Mouse (Mus musculus) heart, embryonic 11.5 days (tissue): ENCODE measurements around the gene Vmn2r26. TPM values are rescaled to one million over a fixed set of nuclear protein-coding genes. Genes with fewer than 3 reads are reported as not detected.
"Not testable (repeated sequence)": the region's sequence is repeated elsewhere in the genome, so short reads cannot be mapped to it uniquely, and the experiment has no call there.

Experiments
- ATAC-seq: fragments of 200-750 bp; cut with Nextera tagmentation; replicated peaks from 2 replicates; pipeline ENCODE4 v1.8.0; 2017; ENCODE audit warnings: moderate library complexity; ENCODE audit not compliant: insufficient number of reproducible peaks, low FRiP score, low TSS enrichment
- H3K27ac ChIP-seq: fragments of 300-500 bp; sonication (generic); 2 replicates; pipeline ENCODE4 v1.5.1; 2014; ENCODE audit warnings: mild to moderate bottlenecking, low read depth, low read length
- H3K27me3 ChIP-seq: fragments of 300-500 bp; sonication (generic); 2 replicates; pipeline ENCODE4 v1.6.1; 2014; ENCODE audit warnings: mild to moderate bottlenecking, low read length, mixed read lengths; ENCODE audit not compliant: control insufficient read depth, insufficient read depth
- H3K36me3 ChIP-seq: fragments of 300-500 bp; sonication (generic); 2 replicates; pipeline ENCODE4 v1.6.1; 2014; ENCODE audit warnings: mild to moderate bottlenecking, low read length, moderate library complexity, mixed read lengths; ENCODE audit not compliant: control insufficient read depth, insufficient read depth
- H3K4me1 ChIP-seq: fragments of 300-500 bp; sonication (generic); 2 replicates; pipeline ENCODE4 v1.6.1; 2014; ENCODE audit warnings: low read length; ENCODE audit not compliant: control insufficient read depth, insufficient read depth
- H3K4me2 ChIP-seq: fragments of 300-500 bp; sonication (generic); 2 replicates; pipeline ENCODE4 v1.6.1; 2014; ENCODE audit warnings: mild to moderate bottlenecking, moderate library complexity
- H3K4me3 ChIP-seq: fragments of 300-500 bp; sonication (generic); 2 replicates; pipeline ENCODE4 v1.5.1; 2014; ENCODE audit warnings: low read depth, low read length
- H3K9ac ChIP-seq: fragments of 300-500 bp; sonication (generic); 2 replicates; pipeline ENCODE4 v1.6.1; 2014; ENCODE audit warnings: mild to moderate bottlenecking, low read depth, low read length, moderate library complexity
- H3K9me3 ChIP-seq: fragments of 300-500 bp; sonication (generic); replicated peaks from 2 replicates; pipeline ENCODE4 v1.6.1; 2016; ENCODE audit warnings: low read length; ENCODE audit not compliant: control insufficient read depth
- WGBS: fragments of 180-500 bp; shearing (Covaris S2); extraction: QIAGEN DNeasy Blood & Tissue Kit; methylation state at CpG from one replicate; pipeline ENCODE4 v1.1.7; 2014; ENCODE audit not compliant: insufficient replicate concordance; 5-methylcytosine and 5-hydroxymethylcytosine counted together
- polyA plus RNA-seq: library from polyadenylated mRNA; unstranded; fragments of >200 nt; fragmentation: Nextera tagmentation; extraction: Ambion mirVana; gene quantifications from 2 replicates; pipeline ENCODE4 v1.2.1, GENCODE M21; 2014

Vmn2r26 gene
- not detected in 2 replicates for polyA plus RNA-seq

DNA sequence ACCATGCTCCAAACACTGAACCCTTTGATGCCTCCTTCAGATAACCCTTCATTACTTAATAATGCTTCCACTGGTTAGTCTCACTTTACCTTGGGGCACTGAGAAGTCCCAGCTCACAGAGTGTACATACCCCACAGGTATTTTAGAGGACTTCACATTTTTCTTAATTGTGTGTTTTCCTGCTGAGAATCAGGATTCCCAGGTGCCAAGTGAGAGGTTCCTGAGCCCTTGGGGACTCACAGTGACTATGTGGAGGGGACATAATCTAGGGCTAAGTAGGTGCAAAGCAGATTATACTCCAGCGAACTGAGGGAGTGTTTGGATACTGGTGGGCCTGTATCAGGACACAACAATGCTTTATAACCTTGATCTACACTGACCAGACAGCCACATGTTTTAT, at the start of gene Vmn2r26:
Gene Vmn2r26, plus strand, starts transcription at position 301 of the 400 bp plus-strand sequence.
- H3K4me1 ChIP-seq, H3K27ac ChIP-seq, H3K4me2 ChIP-seq, H3K9me3 ChIP-seq, H3K27me3 ChIP-seq, H3K36me3 ChIP-seq, H3K9ac ChIP-seq, H3K4me3 ChIP-seq, ATAC-seq: not testable (repeated sequence)
- WGBS, result 29% methylated on average over 1 of the region's 1 CpGs

GRCm38 (mm10) chr6:124020841-124021240, 3.5 kb upstream of the Vmn2r26 start:
- Histone ChIP-seq H3K27me3 (no peaks in the 10 kb centered on the region), H3K36me3 (no peaks in the 10 kb centered on the region), H3K9me3 (no peaks in the 10 kb centered on the region), H3K4me2 (no peak overlapping the region), H3K9ac (no peak overlapping the region), H3K4me3 (no peak overlapping the region), H3K4me1 (no peaks in the 10 kb centered on the region), H3K27ac (no peak overlapping the region)
- no peak for ATAC-seq
- 44% methylated on average over 1 of the region's 1 CpGs for WGBS

DNA sequence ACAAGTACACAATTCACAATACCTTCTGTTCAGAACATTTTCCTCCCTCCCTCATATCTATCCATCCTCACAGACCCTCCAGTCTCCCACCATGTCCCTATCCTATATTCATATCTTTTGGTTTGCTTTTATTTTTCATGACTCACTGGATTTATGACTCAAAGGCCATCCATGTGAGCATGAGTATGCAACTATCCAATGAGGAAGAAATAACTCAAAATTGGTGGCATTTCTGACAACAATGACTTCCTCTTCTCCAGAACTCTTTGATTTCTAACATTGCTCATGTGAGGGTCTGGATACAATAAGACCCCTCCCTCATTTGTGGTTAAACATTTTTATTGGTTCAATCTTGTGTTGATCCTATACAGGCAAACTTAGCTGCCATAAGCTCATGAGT, 24.0 kb downstream of the Vmn2r26 start:
- Histone ChIP-seq H3K4me3 (no peak overlapping the region), H3K4me2 (no peak overlapping the region), H3K9ac (no peak overlapping the region), H3K27ac (no peak overlapping the region), H3K36me3 (no peaks in the 10 kb centered on the region), H3K27me3 (no peaks in the 10 kb centered on the region), H3K4me1 (no peaks in the 10 kb centered on the region), H3K9me3 (no peaks in the 10 kb centered on the region)
- ATAC-seq, result no peak

DNA sequence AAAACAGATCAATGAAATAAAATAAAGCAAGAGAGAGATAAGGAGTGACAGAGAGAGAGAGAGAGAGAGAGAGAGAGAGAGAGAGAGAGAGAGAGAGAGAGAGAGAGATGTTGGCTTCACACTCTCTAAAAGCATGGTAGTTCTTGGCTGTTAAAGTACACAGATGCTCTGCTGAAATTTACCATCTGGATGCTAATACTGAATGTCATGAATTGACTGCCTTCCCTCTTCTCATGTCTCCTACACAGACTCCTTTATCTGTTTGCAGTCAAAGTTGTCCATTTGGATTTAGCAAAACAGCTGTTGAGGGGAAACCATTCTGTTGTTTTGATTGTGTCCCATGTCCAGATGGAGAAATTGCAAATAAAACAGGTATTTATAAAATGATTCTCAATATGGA, 29.2 kb downstream of the Vmn2r26 start:
- H3K9ac ChIP-seq, ATAC-seq, H3K4me3 ChIP-seq, H3K36me3 ChIP-seq, H3K4me1 ChIP-seq, H3K9me3 ChIP-seq, H3K27ac ChIP-seq, H3K4me2 ChIP-seq, H3K27me3 ChIP-seq: not testable (repeated sequence)

GRCm38 (mm10) chr6:124102334-124102733, 78.0 kb downstream of the Vmn2r26 start:
- 57% methylated on average over 4 of the region's 4 CpGs for WGBS
- ATAC-seq, result no peak

More at GRCm38 (mm10) chr6:124102334-124102733, 78.0 kb downstream of the Vmn2r26 start:
- H3K27me3 ChIP-seq, result no peaks in the 10 kb centered on the region
- H3K4me3 ChIP-seq, result no peak overlapping the region
- H3K4me1 ChIP-seq, result no peaks in the 10 kb centered on the region
- H3K27ac ChIP-seq, result no peak overlapping the region
- H3K4me2 ChIP-seq, result no peak overlapping the region
- H3K9ac ChIP-seq, result no peak overlapping the region
- no peaks in the 10 kb centered on the region for H3K36me3 ChIP-seq
- no peaks in the 10 kb centered on the region for H3K9me3 ChIP-seq

Other genes with a start within 250 kb of the Vmn2r26 start
- not detected in 2 replicates for gene Vmn2r24, start 245.7 kb upstream of the Vmn2r26 start, polyA plus RNA-seq
- gene Vmn2r25, start 171.1 kb upstream of the Vmn2r26 start, polyA plus RNA-seq, result not detected in 2 replicates
- gene Vmn2r27, start 207.3 kb downstream of the Vmn2r26 start, polyA plus RNA-seq, result not detected in 2 replicates